Mouse (Mus musculus): ENCODE measurements around the gene Olfr667. TPM values are rescaled to one million over a fixed set of nuclear protein-coding genes. Genes with fewer than 3 reads are reported as not detected.
"Not testable (repeated sequence)": the region's sequence is repeated elsewhere in the genome, so short reads cannot be mapped to it uniquely, and the experiment has no call there.

The Olfr667 gene
- not detected in 2 replicates for polyA plus RNA-seq (2015; fragmentation: Nextera tagmentation; extraction: Ambion mirVana)

DNA sequence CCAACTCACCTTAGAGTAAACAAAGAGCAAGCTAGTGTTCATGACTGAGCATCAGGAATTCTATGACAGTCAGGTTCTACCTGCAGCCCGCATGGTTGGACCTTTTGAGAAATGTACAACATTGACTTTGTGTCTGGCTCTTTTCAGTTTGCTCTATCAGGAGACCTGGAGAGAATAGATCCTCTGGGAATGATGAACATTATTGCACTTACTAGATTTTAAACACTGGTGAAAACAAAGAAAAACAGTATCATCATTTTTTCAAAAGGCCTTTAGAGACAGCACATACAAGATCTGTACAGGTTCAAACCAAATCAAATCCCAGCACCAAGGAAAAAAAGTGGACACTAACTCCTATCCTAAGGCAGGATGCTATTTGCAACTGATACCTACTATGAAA, at the start of gene Olfr667:
Gene Olfr667 (minus strand): TSS at position 101 of the 400 bp plus-strand sequence.
- Histone ChIP-seq H3K4me2 (no peak within 1 kb of the TSS), H3K27ac (no peak within 1 kb of the TSS), H3K27me3 (replicated peaks) (no peaks in the 10 kb centered on the region), H3K4me3 (replicated peaks) (no peak within 1 kb of the TSS), H3K36me3 (no peaks in the 10 kb centered on the region), H3K4me1 (no peaks in the 10 kb centered on the region), H3K9ac (no peak within 1 kb of the TSS), H3K9me3 (no peaks in the 10 kb centered on the region)
- ATAC-seq (ENCODE audit: insufficient read depth, low FRiP score, low read depth), result no peak
- 81% methylated on average over 1 of the region's 1 CpGs for WGBS

DNA sequence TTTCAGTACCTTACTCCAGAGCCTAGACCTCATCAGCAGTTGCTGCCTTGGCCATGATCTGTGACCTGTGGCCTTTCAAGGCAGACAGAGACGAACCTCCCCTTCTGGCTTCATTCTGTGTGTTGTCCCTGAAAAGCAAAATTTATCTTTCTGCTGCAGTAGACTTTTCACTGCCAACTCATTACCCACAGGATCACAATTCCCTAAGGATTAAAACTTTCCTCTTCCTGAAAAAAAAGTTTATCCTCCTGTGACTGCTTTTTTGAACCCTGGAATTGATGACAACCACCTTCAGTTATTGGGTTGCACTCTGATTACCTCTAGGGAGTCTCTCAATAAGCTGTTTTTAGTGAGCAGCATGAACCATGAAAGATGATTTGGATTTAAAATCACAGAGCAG, 41.2 kb upstream of the Olfr667 start, which contains the start of gene Olfr670:
Gene Olfr670 (minus strand): TSS at position 101 of the 400 bp plus-strand sequence.
- 38% methylated on average over 1 of the region's 1 CpGs for WGBS

DNA sequence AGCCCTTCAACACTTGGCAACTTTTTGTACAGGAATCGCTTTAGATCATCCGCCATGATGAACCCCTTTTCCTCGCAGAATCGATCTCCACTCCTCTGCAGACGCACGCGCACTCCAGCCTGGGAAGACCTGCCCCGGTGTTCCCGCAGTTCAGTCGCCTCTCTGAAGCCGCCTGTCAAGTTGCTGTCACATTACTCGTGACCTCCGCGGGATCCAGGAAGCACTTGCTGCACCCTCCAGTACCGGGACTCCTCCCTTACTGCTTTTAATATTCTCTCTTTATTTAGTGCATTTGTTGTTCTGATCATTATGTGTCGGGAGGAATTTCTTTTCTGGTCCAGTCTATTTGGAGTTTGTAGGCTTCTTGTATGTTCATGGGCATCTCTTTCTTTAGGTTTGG, 29.0 kb upstream of the Olfr667 start:
- not testable (repeated sequence) for H3K4me1 ChIP-seq; H3K36me3 ChIP-seq; H3K4me2 ChIP-seq; H3K9ac ChIP-seq; H3K27me3 ChIP-seq (replicated peaks); ATAC-seq (ENCODE audit: insufficient read depth, low FRiP score, low read depth); H3K9me3 ChIP-seq; H3K4me3 ChIP-seq (replicated peaks); H3K27ac ChIP-seq
- 93% methylated on average over 16 of the region's 16 CpGs for WGBS

More for the DNA sequence above, 41.2 kb upstream of the Olfr667 start, which contains the start of gene Olfr670:
- Histone ChIP-seq H3K4me2 (no peak within 1 kb of the TSS), H3K4me1 (no peaks in the 10 kb centered on the region), H3K36me3 (no peaks in the 10 kb centered on the region), H3K9me3 (no peaks in the 10 kb centered on the region), H3K9ac (no peak within 1 kb of the TSS), H3K27ac (no peak within 1 kb of the TSS), H3K4me3 (replicated peaks) (no peak within 1 kb of the TSS), H3K27me3 (replicated peaks) (no peaks in the 10 kb centered on the region)
- no peak for ATAC-seq (ENCODE audit: insufficient read depth, low FRiP score, low read depth)

DNA sequence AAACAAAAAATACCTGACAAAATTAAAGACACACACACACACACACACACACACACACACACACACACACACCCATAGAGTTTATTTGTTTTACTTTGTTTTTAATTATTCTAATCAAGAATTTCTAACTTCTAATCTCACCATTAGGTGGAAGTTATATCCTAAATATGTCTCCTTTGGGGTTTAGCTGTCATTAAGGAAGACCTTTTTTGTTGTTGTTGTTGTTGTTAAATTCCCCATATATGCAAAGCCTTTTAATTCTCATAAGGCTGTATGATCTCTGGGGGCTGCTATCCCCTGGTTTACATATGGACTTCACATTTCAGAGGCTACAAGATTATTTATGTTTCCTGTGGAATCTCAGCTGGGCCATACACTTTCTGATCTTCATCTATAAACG, 12.7 kb upstream of the Olfr667 start, which contains the start of gene Olfr669:
Gene Olfr669 (plus strand): TSS at position 301 of the 400 bp plus-strand sequence.
- H3K4me3 ChIP-seq (replicated peaks), result no peak within 1 kb of the TSS
- WGBS, result 71% methylated on average over 1 of the region's 1 CpGs
- H3K9me3 ChIP-seq, result no peaks in the 10 kb centered on the region
- H3K27ac ChIP-seq, result no peak within 1 kb of the TSS
- no peak within 1 kb of the TSS for H3K9ac ChIP-seq
- H3K27me3 ChIP-seq (replicated peaks), result no peaks in the 10 kb centered on the region
- no peak for ATAC-seq (ENCODE audit: insufficient read depth, low FRiP score, low read depth)
- H3K36me3 ChIP-seq, result no peaks in the 10 kb centered on the region
- H3K4me1 ChIP-seq, result no peaks in the 10 kb centered on the region
- H3K4me2 ChIP-seq, result no peak within 1 kb of the TSS

DNA sequence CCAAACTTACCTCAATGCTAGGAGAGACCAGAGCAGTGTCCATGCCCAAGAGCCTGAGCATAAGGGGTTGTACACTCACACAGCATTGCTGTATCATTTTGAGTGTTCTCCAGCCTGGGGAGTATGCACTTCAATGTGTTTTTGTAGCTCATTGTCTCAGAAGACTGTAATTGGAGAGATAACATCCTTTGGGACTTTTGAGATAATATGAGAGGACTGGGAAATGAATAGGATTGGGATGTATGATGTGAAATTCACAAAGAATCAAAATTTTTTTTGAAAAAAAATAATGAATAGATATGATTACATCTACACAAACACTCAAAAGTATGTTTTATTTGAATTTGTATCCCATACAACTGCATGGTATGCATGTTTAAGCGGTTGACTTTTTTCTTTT, 6.7 kb upstream of the Olfr667 start, which contains the start of gene Olfr668:
Gene Olfr668 (minus strand): TSS at position 101 of the 400 bp plus-strand sequence.
- Histone ChIP-seq H3K9me3 (no peaks in the 10 kb centered on the region), H3K27ac (no peak within 1 kb of the TSS), H3K4me3 (replicated peaks) (no peak within 1 kb of the TSS), H3K27me3 (replicated peaks) (no peaks in the 10 kb centered on the region), H3K4me1 (no peaks in the 10 kb centered on the region), H3K4me2 (no peak within 1 kb of the TSS), H3K36me3 (no peaks in the 10 kb centered on the region), H3K9ac (no peak within 1 kb of the TSS)
- 73% methylated on average over 1 of the region's 1 CpGs for WGBS
- no peak for ATAC-seq (ENCODE audit: insufficient read depth, low FRiP score, low read depth)

DNA sequence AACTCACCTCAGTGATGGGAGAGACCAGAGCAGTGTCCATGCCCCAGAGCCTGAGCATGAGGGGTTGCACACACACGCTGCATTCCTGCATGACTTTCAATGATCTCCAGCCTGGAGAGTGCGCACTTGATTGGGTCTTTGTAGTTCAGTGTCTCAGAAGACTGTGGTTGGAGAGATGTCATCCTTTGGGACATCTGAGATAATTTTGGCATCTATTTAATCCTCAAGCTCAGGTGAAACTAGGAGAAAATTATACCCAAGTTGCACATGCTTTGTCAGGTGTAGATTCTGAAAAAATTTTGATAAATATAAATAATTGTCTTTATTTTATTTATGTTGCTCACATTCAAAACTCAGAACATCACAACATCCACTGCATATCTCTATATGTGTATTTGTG, 25.4 kb downstream of the Olfr667 start, which contains the start of gene Olfr666:
Gene Olfr666 (minus strand): TSS at position 101 of the 400 bp plus-strand sequence.
- 89% methylated on average over 2 of the region's 2 CpGs for WGBS

DNA sequence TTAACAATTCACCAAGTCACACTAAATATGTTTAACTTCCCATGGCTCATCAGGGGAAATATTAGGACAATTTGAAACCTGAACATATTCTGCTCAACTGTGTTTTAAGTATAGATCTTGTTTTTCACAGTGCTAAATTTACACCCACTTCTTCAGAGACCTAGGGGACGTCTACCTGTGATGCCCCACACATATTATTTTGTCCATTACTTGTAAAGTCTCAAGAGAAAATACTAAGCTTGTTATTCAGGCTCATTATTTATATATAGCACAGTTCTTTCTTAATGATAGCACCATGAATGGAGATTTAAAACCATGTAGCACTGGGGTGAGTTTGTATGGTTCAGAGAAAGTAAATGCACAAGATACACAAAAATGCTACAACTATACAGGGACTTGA, 43.6 kb downstream of the Olfr667 start, which contains the start of gene Olfr665:
Gene Olfr665 (plus strand): TSS at position 301 of the 400 bp plus-strand sequence.
- WGBS, result 48% methylated on average over 1 of the region's 1 CpGs
- H3K27me3 ChIP-seq (replicated peaks), result no peaks in the 10 kb centered on the region
- no peaks in the 10 kb centered on the region for H3K9me3 ChIP-seq
- H3K36me3 ChIP-seq, result no peaks in the 10 kb centered on the region
- no peak for ATAC-seq (ENCODE audit: insufficient read depth, low FRiP score, low read depth)
- no peak within 1 kb of the TSS for H3K9ac ChIP-seq
- no peak within 1 kb of the TSS for H3K4me3 ChIP-seq (replicated peaks)
- no peaks in the 10 kb centered on the region for H3K4me1 ChIP-seq
- no peak within 1 kb of the TSS for H3K4me2 ChIP-seq
- no peak within 1 kb of the TSS for H3K27ac ChIP-seq

More for the DNA sequence above, 25.4 kb downstream of the Olfr667 start, which contains the start of gene Olfr666:
- no peak within 1 kb of the TSS for H3K4me2 ChIP-seq
- no peaks in the 10 kb centered on the region for H3K36me3 ChIP-seq
- H3K27me3 ChIP-seq (replicated peaks), result no peaks in the 10 kb centered on the region
- H3K4me1 ChIP-seq, result no peaks in the 10 kb centered on the region
- no peak within 1 kb of the TSS for H3K4me3 ChIP-seq (replicated peaks)
- no peak for ATAC-seq (ENCODE audit: insufficient read depth, low FRiP score, low read depth)
- no peak within 1 kb of the TSS for H3K27ac ChIP-seq
- no peaks in the 10 kb centered on the region for H3K9me3 ChIP-seq
- H3K9ac ChIP-seq, result no peak within 1 kb of the TSS

Other genes starting within 250 kb of the Olfr667 start
- gene Olfr661, start 235.0 kb downstream of the Olfr667 start, polyA plus RNA-seq (2015; fragmentation: Nextera tagmentation; extraction: Ambion mirVana), result not detected in 2 replicates
- not detected in 2 replicates for gene Usp17le, start 144.0 kb downstream of the Olfr667 start, polyA plus RNA-seq (2015; fragmentation: Nextera tagmentation; extraction: Ambion mirVana)
- not detected in 2 replicates for gene Usp17lb, start 78.9 kb downstream of the Olfr667 start, polyA plus RNA-seq (2015; fragmentation: Nextera tagmentation; extraction: Ambion mirVana)
- not detected in 2 replicates for gene Usp17la, start 64.5 kb downstream of the Olfr667 start, polyA plus RNA-seq (2015; fragmentation: Nextera tagmentation; extraction: Ambion mirVana)
- not detected in 2 replicates for gene Olfr665, start 43.5 kb downstream of the Olfr667 start, polyA plus RNA-seq (2015; fragmentation: Nextera tagmentation; extraction: Ambion mirVana)
- not detected in 2 replicates for gene Olfr666, start 25.5 kb downstream of the Olfr667 start, polyA plus RNA-seq (2015; fragmentation: Nextera tagmentation; extraction: Ambion mirVana)
- not detected in 2 replicates for gene Olfr668, start 6.6 kb upstream of the Olfr667 start, polyA plus RNA-seq (2015; fragmentation: Nextera tagmentation; extraction: Ambion mirVana)
- gene Olfr669, start 12.8 kb upstream of the Olfr667 start, polyA plus RNA-seq (2015; fragmentation: Nextera tagmentation; extraction: Ambion mirVana), result not detected in 2 replicates
- not detected in 2 replicates for gene Olfr670, start 41.1 kb upstream of the Olfr667 start, polyA plus RNA-seq (2015; fragmentation: Nextera tagmentation; extraction: Ambion mirVana)
- gene Olfr671, start 57.6 kb upstream of the Olfr667 start, polyA plus RNA-seq (2015; fragmentation: Nextera tagmentation; extraction: Ambion mirVana), result not detected in 2 replicates
- gene Olfr672, start 80.5 kb upstream of the Olfr667 start, polyA plus RNA-seq (2015; fragmentation: Nextera tagmentation; extraction: Ambion mirVana), result not detected in 2 replicates
- gene Olfr675, start 107.0 kb upstream of the Olfr667 start, polyA plus RNA-seq (2015; fragmentation: Nextera tagmentation; extraction: Ambion mirVana), result not detected in 2 replicates
- not detected in 2 replicates for gene Olfr676, start 111.2 kb upstream of the Olfr667 start, polyA plus RNA-seq (2015; fragmentation: Nextera tagmentation; extraction: Ambion mirVana)
- gene Olfr677, start 129.9 kb upstream of the Olfr667 start, polyA plus RNA-seq (2015; fragmentation: Nextera tagmentation; extraction: Ambion mirVana), result not detected in 2 replicates
- gene Olfr678, start 143.0 kb upstream of the Olfr667 start, polyA plus RNA-seq (2015; fragmentation: Nextera tagmentation; extraction: Ambion mirVana), result not detected in 2 replicates
- not detected in 2 replicates for gene Olfr679, start 159.7 kb upstream of the Olfr667 start, polyA plus RNA-seq (2015; fragmentation: Nextera tagmentation; extraction: Ambion mirVana)
- gene Olfr680-ps1, start 171.3 kb upstream of the Olfr667 start, polyA plus RNA-seq (2015; fragmentation: Nextera tagmentation; extraction: Ambion mirVana), result not detected in 2 replicates
- gene Olfr681, start 195.4 kb upstream of the Olfr667 start, polyA plus RNA-seq (2015; fragmentation: Nextera tagmentation; extraction: Ambion mirVana), result not detected in 2 replicates
- gene Olfr683, start 225.5 kb upstream of the Olfr667 start, polyA plus RNA-seq (2015; fragmentation: Nextera tagmentation; extraction: Ambion mirVana), result not detected in 2 replicates
- not detected in 2 replicates for gene Olfr684, start 242.2 kb upstream of the Olfr667 start, polyA plus RNA-seq (2015; fragmentation: Nextera tagmentation; extraction: Ambion mirVana)

All from stomach, embryonic 15.5 days (tissue).